Mouse (Mus musculus) erythroblast, embryonic 14.5 days (primary cell): Measurements from ENCODE around the gene Fabp2.

Source experiments
- GATA1 ChIP-seq: IDR thresholded peaks from 2 replicates; pipeline ENCODE4 v1.6.1; 2012; ENCODE audit warnings: low read length, inconsistent platforms, mixed read lengths
- TAL1 ChIP-seq: IDR thresholded peaks from 3 replicates; pipeline ENCODE4 v1.6.1; 2012; ENCODE audit warnings: low read length, inconsistent platforms, mixed read lengths

GRCm38 (mm10) chr3:122920572-122921435 lies 25.9 kb downstream of the Fabp2 start:
- no peak for TF ChIP-seq TAL1
- no peak for TF ChIP-seq GATA1
